Mouse (Mus musculus) embryonic facial prominence, embryonic 12.5 days (tissue): ENCODE data around the gene Lactbl1. TPM values are rescaled to one million over a fixed set of nuclear protein-coding genes. Genes with fewer than 3 reads are reported as not detected.

Experiments
- ATAC-seq: fragments of 200-750 bp; cut with Nextera tagmentation; 2 replicates; pipeline ENCODE4 v1.8.0; 2017; ENCODE audit not compliant: insufficient number of reproducible peaks, insufficient read depth, low FRiP score, low TSS enrichment
- H3K27ac ChIP-seq: fragments of 300-500 bp; sonication (generic); 2 replicates; pipeline ENCODE4 v1.5.1; 2016; ENCODE audit warnings: mild to moderate bottlenecking
- H3K27me3 ChIP-seq: fragments of 300-500 bp; sonication (generic); 2 replicates; pipeline ENCODE4 v1.6.1; 2016; ENCODE audit warnings: mild to moderate bottlenecking, moderate library complexity
- H3K36me3 ChIP-seq: fragments of 300-500 bp; sonication (generic); 2 replicates; pipeline ENCODE4 v1.6.1; 2016; ENCODE audit warnings: mild to moderate bottlenecking
- H3K4me1 ChIP-seq: fragments of 300-500 bp; sonication (generic); 2 replicates; pipeline ENCODE4 v1.6.1; 2016
- H3K4me2 ChIP-seq: fragments of 300-500 bp; sonication (generic); replicated peaks from 2 replicates; pipeline ENCODE4 v1.6.1; 2016; ENCODE audit warnings: mild to moderate bottlenecking, moderate library complexity
- H3K4me3 ChIP-seq: fragments of 300-500 bp; sonication (generic); 2 replicates; pipeline ENCODE4 v1.5.1; 2016; ENCODE audit warnings: mild to moderate bottlenecking
- H3K9ac ChIP-seq: fragments of 300-500 bp; sonication (generic); 2 replicates; pipeline ENCODE4 v1.6.1; 2016; ENCODE audit warnings: mild to moderate bottlenecking, moderate library complexity
- H3K9me3 ChIP-seq: fragments of 300-500 bp; sonication (generic); 2 replicates; pipeline ENCODE4 v1.6.1; 2016; ENCODE audit warnings: mild to moderate bottlenecking, moderate library complexity
- WGBS: fragments of 180-500 bp; shearing (Covaris S2); methylation state at CpG from one replicate; pipeline ENCODE4 v1.1.7; 2016; 5-methylcytosine and 5-hydroxymethylcytosine counted together
- polyA plus RNA-seq: library from polyadenylated mRNA; unstranded; fragments of >200 nt; fragmentation: Nextera tagmentation; extraction: Ambion mirVana; gene quantifications from 2 replicates; pipeline ENCODE4 v1.2.1, GENCODE M21; 2016

The Lactbl1 gene
- polyA plus RNA-seq, 1 experiment from 2014 or later, result not detected

GRCm38 (mm10) chr4:136602568-136602967 is 19.9 kb upstream of the Lactbl1 start, which contains the start of gene Kdm1a:
Gene Kdm1a (minus strand): TSS chr4:136602723.
- Histone ChIP-seq H3K9ac (peak within 1 kb of the TSS; percentile 100), H3K9me3 (no peaks in the 10 kb centered on the region), H3K4me1 (peaks cover 15% of the 10 kb centered on the region), H3K4me3 (peak within 1 kb of the TSS; percentile 98), H3K4me2 (peak within 1 kb of the TSS; percentile 68), H3K36me3 (no peaks in the 10 kb centered on the region), H3K27ac (peak within 1 kb of the TSS; percentile 95), H3K27me3 (no peaks in the 10 kb centered on the region)
- 1% methylated on average over 44 of the region's 45 CpGs for WGBS
- ATAC-seq, result peak; percentile 76

GRCm38 (mm10) chr4:136605756-136606485 is 16.5 kb upstream of the Lactbl1 start:
- no peak overlapping the region for H3K4me2 ChIP-seq

GRCm38 (mm10) chr4:136610387-136610856 is 12.0 kb upstream of the Lactbl1 start, which contains the start of gene Tex46:
Gene Tex46 (plus strand): TSS chr4:136610437.
- WGBS, result 58% methylated on average over 4 of the region's 4 CpGs
- no peak within 1 kb of the TSS for H3K4me3 ChIP-seq
- no peaks in the 10 kb centered on the region for H3K27me3 ChIP-seq
- no peaks in the 10 kb centered on the region for H3K36me3 ChIP-seq
- no peaks in the 10 kb centered on the region for H3K9me3 ChIP-seq
- no peak for ATAC-seq
- H3K27ac ChIP-seq, result no peak within 1 kb of the TSS
- no peaks in the 10 kb centered on the region for H3K4me1 ChIP-seq
- H3K4me2 ChIP-seq, result no peak within 1 kb of the TSS
- no peak within 1 kb of the TSS for H3K9ac ChIP-seq

More at GRCm38 (mm10) chr4:136605756-136606485, 16.5 kb upstream of the Lactbl1 start:
- no peak for ATAC-seq
- no peaks in the 10 kb centered on the region for H3K9me3 ChIP-seq
- no peak overlapping the region for H3K4me3 ChIP-seq
- H3K27me3 ChIP-seq, result no peaks in the 10 kb centered on the region
- WGBS, result 92% methylated on average over 19 of the region's 19 CpGs
- no peak overlapping the region for H3K27ac ChIP-seq
- H3K4me1 ChIP-seq, result peaks cover 5% of the 10 kb centered on the region
- H3K9ac ChIP-seq, result no peak overlapping the region
- H3K36me3 ChIP-seq, result no peaks in the 10 kb centered on the region

- 52% methylated on average over 7 of the region's 7 CpGs for WGBS
- no peak overlapping the region for H3K9ac ChIP-seq
- H3K36me3 ChIP-seq, result no peaks in the 10 kb centered on the region
- H3K4me2 ChIP-seq, result no peak overlapping the region
- no peak for ATAC-seq
- H3K27ac ChIP-seq, result no peak overlapping the region
- H3K4me1 ChIP-seq, result no peaks in the 10 kb centered on the region
- H3K4me3 ChIP-seq, result no peak overlapping the region
- no peaks in the 10 kb centered on the region for H3K9me3 ChIP-seq
- no peaks in the 10 kb centered on the region for H3K27me3 ChIP-seq
These were observed 8.8 kb upstream of the Lactbl1 start for GRCm38 (mm10) chr4:136613657-136614056.

DNA sequence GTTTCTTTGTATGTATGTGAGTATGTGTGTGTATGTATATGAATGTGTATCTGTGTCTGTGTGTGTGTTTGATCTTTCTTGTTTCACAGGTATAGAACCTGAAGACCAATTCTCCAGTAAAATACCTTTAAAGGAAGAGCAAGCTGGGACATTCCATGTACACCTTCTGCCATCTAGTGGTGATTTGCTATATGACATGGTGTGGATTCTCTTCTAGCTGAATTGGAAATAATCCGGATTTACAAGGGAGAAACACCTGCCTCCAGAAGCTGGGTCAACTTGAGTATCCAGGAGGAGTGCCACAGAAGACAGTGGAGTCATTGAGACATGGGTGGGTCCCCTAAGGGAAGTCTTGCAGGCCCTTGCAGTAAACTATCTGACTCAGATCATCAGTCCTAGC is 1.1 kb upstream of the Lactbl1 start:
- Histone ChIP-seq H3K9ac (no peak overlapping the region), H3K4me1 (no peaks in the 10 kb centered on the region), H3K27me3 (0 out of 2 replicates have a peak, but pooled peaks cover 7% of the 10 kb centered on the region), H3K4me3 (no peak overlapping the region), H3K36me3 (no peaks in the 10 kb centered on the region), H3K27ac (no peak overlapping the region), H3K4me2 (no peak overlapping the region), H3K9me3 (no peaks in the 10 kb centered on the region)
- ATAC-seq, result no peak
- 0% methylated on average over 1 of the region's 1 CpGs for WGBS

DNA sequence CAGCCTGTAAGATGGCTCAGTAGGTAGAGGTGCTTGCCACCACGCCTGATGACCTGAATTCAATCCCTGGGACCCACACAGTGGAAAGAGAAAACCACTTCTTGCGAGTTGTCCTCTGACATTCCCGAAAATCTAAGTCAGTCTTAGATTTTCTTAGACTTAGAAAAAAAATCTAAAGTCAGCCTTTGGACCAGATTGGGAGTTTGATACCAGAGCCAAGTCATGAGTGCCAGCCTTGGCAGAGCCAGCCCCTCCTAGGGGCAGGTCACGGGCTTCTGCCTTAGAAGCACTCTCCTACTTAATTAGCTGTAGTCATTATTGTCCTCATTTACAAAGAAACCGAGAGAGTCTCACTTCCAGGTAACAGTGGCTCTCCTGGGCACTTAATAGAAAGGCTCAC is 465 bp upstream of the Lactbl1 start:
- Histone ChIP-seq H3K27me3 (peaks cover 7% of the 10 kb centered on the region; the same call in 1 of the 2 replicates), H3K9me3 (no peaks in the 10 kb centered on the region), H3K4me3 (no peak overlapping the region), H3K9ac (no peak overlapping the region), H3K27ac (no peak overlapping the region), H3K4me2 (no peak overlapping the region), H3K36me3 (no peaks in the 10 kb centered on the region), H3K4me1 (no peaks in the 10 kb centered on the region)
- ATAC-seq, result no peak
- 54% methylated on average over 5 of the region's 5 CpGs for WGBS

DNA sequence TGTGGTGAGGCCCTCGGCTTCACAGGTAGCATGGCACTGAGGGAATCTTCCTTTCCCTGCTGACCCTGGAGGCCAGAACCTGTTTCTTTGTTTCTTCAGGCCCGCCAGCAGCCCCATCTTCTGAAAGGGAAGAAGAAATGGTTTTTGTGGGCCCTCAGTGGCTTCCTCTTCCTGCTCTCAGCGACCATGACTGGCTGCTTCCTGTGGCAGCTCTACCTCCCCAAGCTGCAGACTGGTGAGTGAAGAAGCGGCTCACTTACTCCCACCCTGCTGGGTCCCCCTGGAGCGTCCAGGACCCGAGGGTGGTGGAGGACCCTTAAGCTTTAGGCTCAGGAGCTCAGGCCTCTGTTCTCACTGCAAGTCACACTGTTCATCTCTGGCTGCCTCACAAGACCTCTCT is 4.2 kb downstream of the Lactbl1 start:
- no peaks in the 10 kb centered on the region for H3K4me1 ChIP-seq
- no peak overlapping the region for H3K9ac ChIP-seq
- peaks cover 7% of the 10 kb centered on the region; the same call in 1 of the 2 replicates for H3K27me3 ChIP-seq
- no peak overlapping the region for H3K4me2 ChIP-seq
- H3K36me3 ChIP-seq, result no peaks in the 10 kb centered on the region
- H3K27ac ChIP-seq, result no peak overlapping the region
- WGBS, result 70% methylated on average over 6 of the region's 6 CpGs
- no peak for ATAC-seq
- no peak overlapping the region for H3K4me3 ChIP-seq
- no peaks in the 10 kb centered on the region for H3K9me3 ChIP-seq

DNA sequence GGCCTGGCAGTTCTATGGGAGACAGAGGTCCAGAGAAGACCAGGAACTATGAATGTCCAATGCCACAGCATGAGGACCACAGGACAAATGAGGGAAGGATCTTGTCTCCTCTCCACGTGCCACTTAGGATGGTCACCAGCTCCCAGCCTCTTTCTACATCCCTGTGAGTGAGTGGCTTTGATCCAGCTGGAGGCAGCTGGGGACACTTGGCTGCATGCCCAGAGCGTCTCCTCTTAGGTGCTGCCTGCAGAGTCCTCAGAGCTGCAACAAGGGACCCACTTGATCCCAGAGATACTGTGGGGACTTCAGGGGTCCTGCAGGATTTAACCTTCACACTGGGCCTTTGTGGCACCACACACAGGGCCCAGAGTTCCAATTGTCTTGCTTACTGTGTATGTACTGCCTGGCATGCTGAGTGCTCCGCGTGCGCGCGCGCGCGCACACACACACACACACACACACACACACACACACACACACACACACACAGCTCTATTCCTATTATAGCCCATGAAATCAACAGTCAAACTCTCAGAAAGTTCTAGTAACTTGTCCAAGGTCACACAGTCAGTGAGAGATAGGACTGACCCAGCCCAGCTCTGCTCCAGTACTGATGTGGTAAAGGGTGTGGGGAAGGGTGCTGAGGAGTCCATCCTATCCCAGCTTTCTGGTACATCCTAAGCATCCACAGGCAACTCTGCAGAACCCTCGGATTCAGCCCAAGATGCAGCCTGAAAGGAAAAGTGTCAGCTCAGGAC is 9.0 kb downstream of the Lactbl1 start:
- Histone ChIP-seq H3K36me3 (no peaks in the 10 kb centered on the region), H3K4me2 (no peak overlapping the region), H3K4me3 (no peak overlapping the region), H3K4me1 (no peaks in the 10 kb centered on the region), H3K9me3 (no peaks in the 10 kb centered on the region), H3K27me3 (peaks cover 12% of the 10 kb centered on the region), H3K9ac (no peak overlapping the region), H3K27ac (no peak overlapping the region)
- 90% methylated on average over 11 of the region's 11 CpGs for WGBS
- no peak for ATAC-seq

DNA sequence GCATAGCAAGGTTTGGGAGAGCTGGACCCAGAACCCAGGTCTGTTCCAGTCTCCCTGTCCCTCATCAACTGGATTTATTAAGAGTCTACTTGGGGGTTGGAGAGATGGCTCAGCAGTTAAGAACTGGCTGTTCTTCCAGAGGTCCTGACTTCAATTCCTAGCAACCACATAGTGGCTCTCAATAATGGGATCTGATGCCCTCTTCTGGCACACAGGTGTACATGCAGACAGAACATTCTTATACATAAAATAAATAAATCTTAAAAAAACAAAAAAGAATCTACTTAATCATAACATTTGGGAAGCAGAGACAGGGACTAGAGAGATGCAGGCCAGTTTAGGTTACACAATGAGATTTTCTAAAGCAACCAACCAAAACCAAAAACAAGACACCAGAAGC is 13.6 kb downstream of the Lactbl1 start:
- Histone ChIP-seq H3K36me3 (no peaks in the 10 kb centered on the region), H3K4me1 (peaks cover 17% of the 10 kb centered on the region), H3K9ac (no peak overlapping the region), H3K9me3 (no peaks in the 10 kb centered on the region), H3K27me3 (peaks cover 46% of the 10 kb centered on the region), H3K4me2 (no peak overlapping the region), H3K4me3 (no peak overlapping the region), H3K27ac (no peak overlapping the region)
- ATAC-seq, result no peak

- Histone ChIP-seq H3K9ac (no peak overlapping the region), H3K4me1 (peaks cover 17% of the 10 kb centered on the region), H3K9me3 (no peaks in the 10 kb centered on the region), H3K27me3 (peaks cover 46% of the 10 kb centered on the region), H3K36me3 (no peaks in the 10 kb centered on the region), H3K4me3 (no peak overlapping the region; the same call in 1 of the 2 replicates), H3K27ac (no peak overlapping the region), H3K4me2 (no peak overlapping the region)
- ATAC-seq, result no peak
- 62% methylated on average over 5 of the region's 5 CpGs for WGBS
These were observed 14.1 kb downstream of the Lactbl1 start for GRCm38 (mm10) chr4:136636511-136636910.

GRCm38 (mm10) chr4:136636983-136637562 is 14.7 kb downstream of the Lactbl1 start:
- Histone ChIP-seq H3K4me2 (peak overlapping the region; percentile 93), H3K27ac (no peak overlapping the region), H3K9ac (peak overlapping the region; percentile 53), H3K27me3 (peaks cover 46% of the 10 kb centered on the region), H3K4me1 (peaks cover 17% of the 10 kb centered on the region), H3K36me3 (no peaks in the 10 kb centered on the region), H3K4me3 (peak overlapping the region; percentile 56), H3K9me3 (no peaks in the 10 kb centered on the region)
- ATAC-seq, result no peak
- 20% methylated on average over 37 of the region's 37 CpGs for WGBS
